Mouse (Mus musculus) adrenal gland, postnatal 10 days (tissue): Measurements from ENCODE around the gene Taf12. TPM values are rescaled to one million over a fixed set of nuclear protein-coding genes. Genes with fewer than 3 reads are reported as not detected.
"Not testable (repeated sequence)": the region's sequence is repeated elsewhere in the genome, so short reads cannot be mapped to it uniquely, and the experiment has no call there.

Experiments used
- DNase-seq: peaks from one replicate; pipeline ENCODE4 v3.0.0; 2021; ENCODE audit warnings: mixed read lengths
- total RNA-seq, 2 experiments: library from RNA; stranded (reverse); gene quantifications; 2 replicates each; pipeline ENCODE4 v1.2.3; 2021

Taf12 gene
- total RNA-seq, 2 experiments from 2014 or later, result 21.8 to 24.7 TPM

- DNase-seq, result peak; percentile 89
Measured at GRCm38 (mm10) chr4:132269740-132270560, 4.2 kb upstream of the Taf12 start.

DNA sequence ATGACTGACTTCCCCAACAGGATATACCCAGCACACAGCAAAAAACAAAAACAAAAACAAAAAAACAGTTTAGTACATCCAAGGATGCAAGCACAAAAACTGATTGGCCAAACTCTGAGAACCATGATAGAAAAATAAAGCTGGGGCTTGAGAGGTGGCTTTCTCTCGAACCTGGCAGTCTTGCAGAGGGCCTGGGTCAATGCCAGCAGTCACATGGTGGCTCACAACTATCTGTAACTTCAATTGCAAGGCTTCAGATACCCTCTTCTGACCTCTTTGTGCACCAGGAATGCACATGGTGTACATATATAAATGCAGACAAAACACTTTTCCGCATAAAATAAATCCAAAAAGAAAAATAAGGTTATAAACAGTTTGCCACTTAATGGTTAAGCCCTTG lies 1.0 kb upstream of the Taf12 start:
- DNase-seq, result peak; percentile 58

GRCm38 (mm10) chr4:132275949-132276348 lies 1.8 kb downstream of the Taf12 start:
- DNase-seq, result no peak

DNA sequence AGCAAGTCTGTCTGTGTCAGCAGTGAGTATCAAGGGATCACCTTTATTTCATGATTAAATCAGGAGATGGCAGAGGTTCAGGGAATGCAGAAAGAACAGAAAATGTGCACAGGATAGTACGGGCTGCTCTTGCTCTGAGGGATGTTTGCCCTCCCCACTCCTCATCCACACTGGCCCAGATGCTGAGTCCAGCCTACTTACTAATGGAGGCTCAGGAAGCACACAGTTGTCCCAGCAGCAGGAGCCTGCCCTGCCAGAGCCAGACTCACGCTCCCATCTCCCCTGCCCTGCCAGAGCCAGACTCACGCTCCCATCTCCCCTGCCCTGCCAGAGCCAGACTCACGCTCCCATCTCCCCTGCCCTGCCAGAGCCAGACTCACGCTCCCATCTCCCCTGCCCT lies 14.7 kb downstream of the Taf12 start:
- DNase-seq, result not testable (repeated sequence)

GRCm38 (mm10) chr4:132291056-132291455 lies 16.9 kb downstream of the Taf12 start:
- no peak for DNase-seq

DNA sequence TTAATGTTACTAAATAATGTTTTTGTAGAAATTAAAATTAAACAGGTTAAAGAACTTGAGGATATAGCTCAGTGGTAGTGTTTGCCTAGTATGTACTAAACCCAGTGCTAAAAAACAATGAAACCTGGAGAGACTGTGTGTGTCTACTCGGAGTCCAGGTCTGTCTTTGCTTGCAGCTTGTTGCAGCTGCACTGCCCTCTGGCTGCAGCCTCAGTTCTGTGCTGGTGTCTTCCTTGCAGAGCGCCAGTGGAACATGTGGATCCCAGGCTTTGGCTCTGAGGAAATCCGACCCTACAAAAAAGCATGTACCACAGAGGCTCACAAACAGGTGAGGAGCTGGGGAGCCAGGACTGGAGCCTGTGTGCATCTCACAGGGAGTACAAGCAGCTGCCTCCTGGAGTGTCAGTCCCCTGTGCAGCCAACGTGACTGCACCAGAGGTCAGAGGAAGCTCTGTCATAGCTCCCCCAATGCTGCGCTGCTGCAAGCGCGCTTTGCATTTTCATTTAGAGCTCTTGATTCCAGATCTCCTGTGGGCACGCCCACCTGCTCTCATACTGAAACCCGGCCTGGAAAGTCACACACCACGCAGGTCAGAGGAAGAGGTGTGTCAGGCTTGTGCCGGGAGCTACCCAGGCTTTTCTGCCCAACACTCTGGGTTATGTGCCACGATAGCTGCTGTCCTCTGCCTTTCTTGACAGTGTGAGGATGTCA lies 17.6 kb downstream of the Taf12 start:
- DNase-seq, result no peak

DNA sequence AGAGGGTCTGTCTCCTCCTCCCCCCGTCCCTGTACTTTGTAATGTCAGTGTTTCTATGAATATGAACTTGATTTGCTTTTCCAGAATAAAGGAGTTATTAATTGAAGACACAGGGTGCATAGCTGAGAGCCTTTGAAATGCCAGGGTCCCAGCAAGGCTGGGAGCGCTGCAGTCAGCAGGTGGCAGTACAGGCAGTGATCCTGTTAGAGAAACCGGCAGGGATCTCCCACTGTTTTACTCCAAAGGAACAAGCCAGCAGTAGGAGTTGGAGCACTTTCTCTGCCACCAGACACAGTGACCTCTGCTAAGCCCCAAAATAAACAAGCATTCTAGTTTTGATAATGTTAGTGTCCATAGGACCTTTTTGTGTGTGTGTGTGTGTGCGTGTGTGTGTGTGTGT lies 18.8 kb downstream of the Taf12 start:
- DNase-seq, result peak; percentile 80

DNA sequence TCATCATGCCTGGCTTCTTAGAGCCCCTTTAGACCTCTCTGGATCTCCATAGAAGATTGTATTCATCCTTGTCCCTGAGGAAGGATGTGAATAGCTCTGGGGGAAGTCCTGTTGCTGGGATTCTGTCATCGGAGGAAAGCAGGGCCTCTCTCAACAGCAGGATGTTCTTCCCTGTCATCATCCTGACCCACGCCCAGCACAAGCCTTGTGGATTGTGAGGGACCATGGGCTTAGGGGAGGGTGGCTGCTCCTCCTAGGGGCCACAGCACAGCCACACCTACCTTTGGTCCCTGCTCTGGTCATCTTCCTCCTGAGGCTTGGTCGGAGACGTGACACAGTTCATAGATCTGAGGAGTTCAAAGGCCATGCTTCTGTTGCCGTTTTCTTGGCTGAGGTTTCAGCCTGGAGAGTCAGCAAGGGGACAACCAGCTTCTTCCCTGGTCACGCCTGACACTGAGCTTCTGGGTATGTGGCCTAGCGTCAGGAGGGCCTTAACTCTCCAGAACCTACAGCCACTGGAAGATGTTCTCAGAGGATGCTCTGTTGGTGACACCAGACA lies 19.6 kb downstream of the Taf12 start:
- no peak for DNase-seq

DNA sequence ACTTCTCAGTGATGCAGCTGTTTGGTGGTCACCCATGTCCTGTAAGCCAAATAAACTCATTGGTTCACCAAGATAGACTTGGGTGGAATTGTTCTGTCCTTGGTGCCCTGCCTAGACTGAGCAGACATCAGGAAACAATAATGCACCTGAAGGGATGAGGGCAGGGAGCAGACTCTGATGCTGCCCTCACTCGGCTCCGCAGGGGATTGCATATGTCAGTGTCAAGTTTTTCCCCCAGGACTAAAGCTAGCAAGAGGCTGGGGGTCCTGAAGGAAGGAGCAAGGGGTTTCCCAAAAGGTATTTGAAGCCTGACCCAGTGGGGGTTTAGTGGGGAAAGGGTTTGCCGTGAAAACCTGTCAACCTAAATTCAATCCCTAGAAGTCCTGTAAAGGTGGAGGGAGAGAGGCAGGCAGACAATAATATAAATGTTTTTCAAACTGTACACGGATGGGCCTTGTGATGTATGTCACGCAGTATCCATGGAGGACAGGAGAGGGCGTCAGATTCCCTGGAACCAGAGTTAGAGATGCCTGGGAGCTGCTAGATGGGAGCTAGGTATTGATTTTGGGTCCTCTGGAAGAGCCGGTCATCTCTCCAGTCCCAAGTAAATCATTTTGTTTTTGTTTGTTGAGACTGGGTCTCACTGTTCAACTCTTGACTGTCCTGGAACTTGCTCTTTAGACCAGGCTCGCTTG lies 21.7 kb downstream of the Taf12 start:
- DNase-seq, result no peak

DNA sequence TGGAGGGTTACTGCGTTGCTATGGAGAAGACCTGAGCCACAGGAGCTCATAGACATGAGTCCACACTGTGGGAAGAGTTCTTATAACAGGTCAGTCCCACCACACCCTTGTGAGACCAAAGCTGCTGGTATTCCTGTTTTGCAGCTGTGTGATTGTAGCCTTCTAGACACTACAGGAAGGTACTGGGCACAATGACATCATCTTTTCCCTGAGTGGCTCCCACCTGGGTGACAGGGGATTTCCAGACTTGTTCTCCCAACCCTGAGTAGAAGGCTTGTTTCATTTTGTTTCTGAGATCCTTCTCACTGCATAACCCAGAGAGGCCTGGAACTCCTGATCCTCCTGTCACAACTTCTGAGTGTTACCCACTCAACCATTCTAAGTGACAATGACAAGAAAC lies 25.7 kb downstream of the Taf12 start:
- no peak for DNase-seq

GRCm38 (mm10) chr4:132301486-132301885 lies 27.3 kb downstream of the Taf12 start:
- peak; percentile 38 for DNase-seq

DNA sequence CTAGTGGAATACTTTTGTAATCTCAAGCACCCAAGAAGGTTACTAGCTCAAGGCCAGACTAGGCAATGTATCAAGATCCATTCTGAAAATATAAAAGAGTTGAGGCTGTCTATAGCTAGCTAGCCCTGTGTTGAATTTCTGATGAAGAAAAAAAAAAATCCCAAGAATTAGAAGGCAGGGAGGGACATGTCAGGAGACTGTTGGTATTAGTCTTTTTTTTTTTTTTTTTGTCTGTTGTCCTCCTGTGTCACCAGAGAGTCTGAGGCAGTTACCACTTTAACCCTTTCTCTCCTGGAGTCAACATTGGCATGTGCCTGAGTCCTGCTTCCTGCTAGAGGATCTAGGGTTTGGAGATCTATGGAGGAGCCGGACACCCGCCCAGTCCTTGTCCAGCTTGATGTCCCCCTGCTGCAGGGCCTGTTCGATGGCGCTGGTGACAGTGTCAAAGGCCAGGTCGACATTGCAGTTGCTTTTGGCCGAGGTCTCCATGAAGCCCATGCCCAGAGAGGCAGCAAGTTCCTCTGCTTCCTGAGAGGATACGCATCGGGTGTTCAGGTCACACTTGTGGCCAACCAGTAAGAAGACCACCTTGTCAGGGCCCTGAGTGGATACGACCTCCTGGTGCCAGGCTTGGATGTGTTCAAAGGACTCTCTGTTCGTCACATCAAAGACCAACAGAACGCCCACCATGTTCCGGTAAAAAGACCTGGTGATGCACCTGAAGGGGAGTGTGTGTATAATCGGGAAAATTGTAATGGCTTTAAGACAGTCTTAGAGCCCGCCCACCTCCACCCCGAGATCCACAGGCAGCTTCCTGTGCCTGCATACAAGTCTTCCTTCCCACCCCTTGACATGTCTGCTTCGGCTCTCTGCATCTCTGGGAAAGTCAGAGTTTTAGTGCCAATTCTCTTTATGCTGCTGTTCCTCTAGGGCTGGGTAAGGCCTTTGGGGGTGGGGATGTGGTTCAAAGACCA lies 28.1 kb downstream of the Taf12 start:
- DNase-seq, result no peak

DNA sequence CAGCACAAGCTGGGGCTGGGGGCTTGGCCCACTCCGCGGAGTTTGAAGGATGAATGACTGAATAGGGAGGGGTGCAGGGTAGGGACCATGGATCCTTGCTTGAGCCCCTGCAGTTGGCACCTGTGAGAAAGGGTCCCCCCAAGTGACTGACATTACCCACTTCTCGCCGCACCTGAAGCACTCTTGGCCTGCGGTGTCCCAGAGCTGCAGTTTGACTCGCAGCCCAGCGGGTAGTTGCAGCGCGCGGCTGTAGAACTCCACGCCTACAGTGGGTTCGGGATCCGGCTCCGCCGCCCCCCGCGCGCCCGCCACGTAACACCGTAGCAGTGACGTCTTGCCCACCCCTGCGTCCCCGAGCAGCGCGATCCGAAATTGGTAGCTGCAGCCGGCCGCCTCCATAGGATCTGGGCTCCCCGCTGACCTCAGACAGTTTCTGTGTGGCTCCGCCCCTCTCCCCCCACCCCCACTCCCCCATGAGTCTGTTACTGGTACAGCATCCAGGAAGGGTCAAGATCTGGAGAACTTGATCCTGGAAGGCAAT lies 28.8 kb downstream of the Taf12 start, which contains the start of gene Rab42:
TSS of gene Rab42 (minus strand) at position 447 of the 541 bp plus-strand sequence.
- DNase-seq, result peak; percentile 68

GRCm38 (mm10) chr4:132303484-132303883 lies 29.3 kb downstream of the Taf12 start:
- DNase-seq, result not testable (repeated sequence)

DNA sequence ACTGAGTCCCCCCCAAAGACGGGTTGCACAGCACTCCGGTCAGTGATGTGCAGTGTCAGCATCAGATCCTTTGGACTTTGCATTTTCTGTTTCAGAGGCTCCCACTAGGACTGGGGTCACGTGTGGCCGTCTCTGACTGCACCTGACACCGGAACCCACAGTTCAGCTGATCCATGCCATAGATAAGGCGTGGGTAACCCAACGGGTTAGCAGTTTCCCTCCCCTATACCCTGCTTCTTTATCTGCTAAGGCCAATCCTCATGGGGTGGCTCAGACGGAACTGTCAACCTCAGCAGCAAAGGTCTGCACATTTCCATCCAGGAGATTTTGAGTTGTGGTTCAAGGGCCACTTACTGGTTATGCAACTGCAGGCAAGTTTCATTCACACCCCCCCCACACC lies 31.1 kb downstream of the Taf12 start:
- no peak for DNase-seq

DNA sequence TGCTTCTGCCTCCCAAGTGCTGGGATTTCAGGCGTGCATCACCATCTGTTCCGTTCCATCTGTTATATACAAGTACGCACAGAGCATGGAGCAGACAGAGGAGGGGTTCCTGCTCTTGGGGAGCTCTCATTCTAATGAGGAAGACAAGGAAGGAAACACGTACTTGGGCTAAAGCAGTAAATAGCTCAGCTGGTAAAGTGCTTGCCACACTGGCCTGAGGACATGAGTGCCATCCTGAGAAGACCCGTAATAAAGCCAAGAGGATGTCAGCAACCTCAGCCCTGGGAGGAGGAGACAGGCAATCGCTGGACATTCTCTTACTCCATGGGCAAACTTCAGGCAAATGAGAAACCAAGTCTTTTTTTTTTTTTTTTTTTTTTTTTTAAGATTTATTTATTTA lies 31.8 kb downstream of the Taf12 start:
- DNase-seq, result no peak

DNA sequence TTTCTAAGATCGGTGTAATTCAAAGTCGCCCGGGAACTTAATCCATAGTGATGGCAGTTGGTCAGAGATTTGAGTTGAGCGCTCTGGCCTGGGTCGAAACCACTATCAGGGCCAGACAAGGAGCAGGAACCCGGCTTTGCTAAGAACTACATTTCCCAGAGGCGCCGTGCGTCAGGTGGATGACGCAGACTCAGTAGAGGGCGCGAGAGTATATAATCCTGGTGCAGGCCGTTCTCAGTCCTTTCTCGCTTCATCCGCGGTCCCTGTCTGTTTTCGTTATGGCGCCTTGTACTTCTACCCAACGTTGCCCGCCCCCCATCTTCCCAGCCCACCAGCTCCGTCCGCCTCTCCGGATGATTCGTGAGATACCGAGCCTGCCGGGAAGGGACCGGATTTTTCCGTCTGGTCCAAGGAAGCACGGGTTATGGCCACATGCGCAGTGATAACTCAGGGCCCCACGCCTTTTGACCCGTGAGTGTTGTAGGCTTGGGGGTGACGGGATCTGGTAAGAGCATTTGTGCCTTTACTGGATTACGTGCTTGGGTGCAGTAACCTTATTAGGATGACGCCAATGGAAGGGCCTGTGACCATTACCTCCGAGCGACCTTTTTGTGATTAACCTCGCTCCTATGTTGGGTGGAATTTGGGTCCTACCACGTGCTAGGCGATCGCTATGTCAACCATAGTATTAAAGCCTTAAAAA lies 34.4 kb downstream of the Taf12 start:
- peak; percentile 91 for DNase-seq

GRCm38 (mm10) chr4:132309140-132309848 lies 35.1 kb downstream of the Taf12 start:
- no peak for DNase-seq

DNA sequence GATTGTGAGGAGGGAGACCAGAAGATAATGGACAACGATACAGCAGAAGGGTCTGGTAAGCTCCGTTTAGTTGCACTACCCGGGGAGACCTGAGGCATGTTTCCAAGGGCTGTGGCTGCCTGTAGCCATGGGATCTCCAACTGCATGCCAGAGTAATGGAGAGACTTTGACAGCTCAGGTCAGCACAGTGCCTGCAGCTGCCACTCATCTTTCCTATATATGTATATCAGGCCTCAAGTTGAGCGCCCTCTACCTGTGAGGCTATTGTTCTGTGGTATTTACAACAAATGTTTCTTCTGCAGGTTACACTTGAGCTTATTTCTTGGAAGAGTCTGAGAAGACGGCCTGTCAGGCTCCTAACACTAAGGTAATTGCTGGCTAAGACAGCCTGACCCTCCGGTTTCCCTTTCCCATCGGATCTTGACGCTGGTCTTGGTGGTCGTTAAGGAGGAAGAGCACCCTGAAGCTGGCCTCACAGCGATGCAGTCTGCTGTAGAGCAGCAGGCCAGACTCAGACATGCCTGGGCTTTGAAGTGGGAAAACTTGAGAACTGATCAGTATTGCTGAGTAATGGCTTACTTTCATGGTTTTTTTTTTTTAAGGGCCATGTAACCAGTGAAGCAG lies 35.8 kb downstream of the Taf12 start:
- DNase-seq, result peak; percentile 56
